Mouse (Mus musculus) heart, adult 8-10 months (tissue): ENCODE data around the gene Vmn2r16. TPM values are rescaled to one million over a fixed set of nuclear protein-coding genes. Genes with fewer than 3 reads are reported as not detected.
A peak's percentile ranks its signal among the peaks of the same experiment; 100 is the strongest.

ENCODE experiments used
- DNase-seq: peaks from one replicate; pipeline ENCODE4 v3.0.0; 2022; ENCODE audit warnings: low spot score
- total RNA-seq, 4 experiments: library from RNA; stranded (reverse); gene quantifications; 2 replicates each; pipeline ENCODE4 v1.2.4; 2022

The Vmn2r16 gene
- not detected for total RNA-seq

DNA sequence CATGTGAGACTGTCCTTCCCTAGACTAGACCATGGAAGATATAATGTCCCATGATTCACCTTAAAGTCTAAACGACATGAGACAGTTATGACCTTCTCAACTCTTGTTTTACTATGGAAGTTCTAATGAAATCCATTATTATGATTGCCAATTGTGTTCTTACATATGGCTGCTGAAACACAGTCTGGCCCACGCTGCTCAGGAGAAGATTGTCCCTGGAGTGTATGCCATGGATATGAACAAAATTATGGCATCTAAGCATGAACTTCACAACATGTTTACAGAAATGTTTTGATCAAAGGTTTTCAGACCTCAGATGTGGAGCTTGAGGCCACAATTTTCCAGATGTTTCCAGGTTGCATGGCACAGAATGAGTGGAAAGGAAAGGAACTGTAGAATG lies at the start of gene Vmn2r16:
TSS of gene Vmn2r16 (plus strand) at position 301 of the 400 bp plus-strand sequence.
- DNase-seq = no peak

GRCm38 (mm10) chr5:109294655-109295054 lies 35.3 kb upstream of the Vmn2r16 start:
- DNase-seq = peak; percentile 19

GRCm38 (mm10) chr5:109297544-109297943 lies 32.4 kb upstream of the Vmn2r16 start, which contains the start of gene Vmn2r15:
Vmn2r15 (minus strand) TSS chr5:109297644.
- no peak for DNase-seq

DNA sequence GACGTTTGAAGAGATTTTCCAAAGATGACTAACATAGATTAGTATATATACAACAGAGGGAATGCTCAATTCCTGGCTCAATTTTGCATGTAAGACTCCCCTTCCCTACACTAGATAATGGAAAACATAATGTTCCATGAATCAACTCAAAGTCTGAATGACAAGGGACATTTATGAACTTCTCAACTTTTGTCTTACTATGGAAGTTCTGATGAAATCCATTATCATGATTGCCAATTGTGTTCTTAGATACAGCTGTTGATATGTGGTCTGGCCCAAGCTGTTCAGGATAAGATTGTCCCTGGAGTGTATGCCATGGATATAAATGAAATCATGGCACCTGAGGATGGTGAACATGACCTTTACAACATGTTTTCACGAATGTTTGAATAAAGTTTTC lies 89.4 kb downstream of the Vmn2r16 start, which contains the start of gene Vmn2r17:
TSS of gene Vmn2r17 (plus strand) at position 301 of the 400 bp plus-strand sequence.
- no peak for DNase-seq

Other genes with a start within 250 kb of the Vmn2r16 start
- gene Vmn2r12, start 232.2 kb upstream of the Vmn2r16 start, total RNA-seq = not detected
- not detected for gene Vmn2r13, start 138.0 kb upstream of the Vmn2r16 start, total RNA-seq
- gene Vmn2r14, start 105.5 kb upstream of the Vmn2r16 start, total RNA-seq = not detected
- not detected for gene Vmn2r15, start 32.5 kb upstream of the Vmn2r16 start, total RNA-seq
- not detected for gene Vmn2r17, start 89.5 kb downstream of the Vmn2r16 start, total RNA-seq
- gene Crlf2, start 228.8 kb downstream of the Vmn2r16 start, total RNA-seq = 1 to 10 TPM; 3.7 to 8.1 (median 5.7) TPM